Mouse (Mus musculus): ENCODE data around the gene Smg7. TPM values are rescaled to one million over a fixed set of nuclear protein-coding genes. Genes with fewer than 3 reads are reported as not detected.

Smg7 gene
- total and polyA plus RNA-seq, 3 experiments: 32.1 to 53.9 (median 52.4) TPM

- no peak for DNase-seq (ENCODE audit: low read depth, low spot score)
- no peaks in the 10 kb centered on the region for H3K27me3 ChIP-seq (ENCODE audit: control insufficient read depth in 1 of 2, insufficient read depth in 2 of 2, low read length in 2 of 2)
- H3K27ac ChIP-seq (ENCODE audit: control insufficient read depth, low read depth, low read length): no peak overlapping the region
- H3K36me3 ChIP-seq (ENCODE audit: control insufficient read depth in 1 of 2, insufficient read depth in 2 of 2, low read length in 2 of 2): peaks cover 0 to 3% of the 10 kb centered on the region in 2 experiments; a peak in 2 of 4 replicates
- no peaks in the 10 kb centered on the region for H3K79me2 ChIP-seq (ENCODE audit: control insufficient read depth, insufficient read depth, low read length, poor library complexity)
- H3K9me3 ChIP-seq (replicated peaks; ENCODE audit: insufficient read depth, low read length): no peaks in the 10 kb centered on the region
- no peak overlapping the region for H3K9ac ChIP-seq (ENCODE audit: control insufficient read depth, low read depth, low read length, poor library complexity, severe bottlenecking)
- TF ChIP-seq TBP (IDR thresholded peaks at IDR 0.05; ENCODE audit: low read depth, low read length) (no peak), RAD21 (IDR thresholded peaks at IDR 0.05; ENCODE audit: low read depth, low read length) (no peak), NRF1 (IDR thresholded peaks at IDR 0.05; ENCODE audit: insufficient read depth, low read depth, low read length, poor library complexity, severe bottlenecking) (no peak), TAL1 (IDR thresholded peaks at IDR 0.05; ENCODE audit: low read length) (no peak), SMC3 (IDR thresholded peaks at IDR 0.05; ENCODE audit: low read depth, low read length) (no peak), E2F4 (IDR thresholded peaks at IDR 0.05; ENCODE audit: borderline replicate concordance, low read depth, low read length) (no peak), UBTF (IDR thresholded peaks at IDR 0.05; ENCODE audit: borderline replicate concordance, insufficient read depth, low read depth, low read length) (no peak), ETS1 (IDR thresholded peaks at IDR 0.05; ENCODE audit: low read depth, low read length) (no peak), EP300 (IDR thresholded peaks at IDR 0.05; ENCODE audit: low read depth in 1 of 2, low read length in 2 of 2) (no peak), GATA1 (IDR thresholded peaks at IDR 0.05; ENCODE audit: low read depth, low read length) (no peak), NELFE (IDR thresholded peaks at IDR 0.05; ENCODE audit: low read depth, low read length) (no peak)
- H3K4me3 ChIP-seq (ENCODE audit: control insufficient read depth in 1 of 2, insufficient read depth in 1 of 2, low read depth in 2 of 2, low read length in 2 of 2): no peak overlapping the region
- H3K4me1 ChIP-seq (ENCODE audit: control insufficient read depth in 1 of 2, insufficient read depth in 2 of 2, low read length in 2 of 2): no peaks in the 10 kb centered on the region
Measured at GRCm38 (mm10) chr1:152826446-152826845, 76.0 kb downstream of the Smg7 start.

- Histone ChIP-seq H3K79me2 (ENCODE audit: control insufficient read depth, insufficient read depth, low read length, poor library complexity) (no peaks in the 10 kb centered on the region), H3K9ac (ENCODE audit: control insufficient read depth, low read depth, low read length, poor library complexity, severe bottlenecking) (no peak overlapping the region), H3K27me3 (ENCODE audit: control insufficient read depth in 1 of 2, insufficient read depth in 2 of 2, low read length in 2 of 2) (no peaks in the 10 kb centered on the region), H3K4me1 (ENCODE audit: control insufficient read depth in 1 of 2, insufficient read depth in 2 of 2, low read length in 2 of 2) (no peaks in the 10 kb centered on the region), H3K4me3 (ENCODE audit: control insufficient read depth in 1 of 2, insufficient read depth in 1 of 2, low read depth in 2 of 2, low read length in 2 of 2) (no peak overlapping the region), H3K27ac (ENCODE audit: control insufficient read depth, low read depth, low read length) (no peak overlapping the region), H3K9me3 (replicated peaks; ENCODE audit: insufficient read depth, low read length) (no peaks in the 10 kb centered on the region), H3K36me3 (ENCODE audit: control insufficient read depth in 1 of 2, insufficient read depth in 2 of 2, low read length in 2 of 2) (peaks cover 0 to 3% of the 10 kb centered on the region in 2 experiments; a peak in 2 of 4 replicates)
- DNase-seq (ENCODE audit: low read depth, low spot score): no peak
- TF ChIP-seq CHD2 (IDR thresholded peaks at IDR 0.05; ENCODE audit: low read length) (no peak), ZKSCAN1 (IDR thresholded peaks at IDR 0.05; ENCODE audit: low read depth, low read length) (no peak), GABPA (IDR thresholded peaks at IDR 0.05; ENCODE audit: low read depth, low read length) (no peak), KAT2A (conservative IDR thresholded peaks at IDR 0.05; ENCODE audit: low read depth, low read length) (no peak), CTCF (IDR thresholded peaks at IDR 0.05 in 2 of 3, conservative IDR thresholded peaks at IDR 0.05 in 1 of 3; ENCODE audit: control insufficient read depth in 1 of 3, insufficient read depth in 1 of 3, low read depth in 2 of 3, low read length in 3 of 3, poor library complexity in 1 of 3, severe bottlenecking in 1 of 3) (no peak), HCFC1 (IDR thresholded peaks at IDR 0.05; ENCODE audit: low read depth, low read length) (no peak), ETS1 (IDR thresholded peaks at IDR 0.05; ENCODE audit: low read depth, low read length) (no peak), POLR2AphosphoS5 (IDR thresholded peaks at IDR 0.05; ENCODE audit: borderline replicate concordance, low read depth, low read length) (no peak), USF1 (IDR thresholded peaks at IDR 0.05; ENCODE audit: low read depth, low read length) (no peak)
Measured at GRCm38 (mm10) chr1:152824206-152824605, 78.2 kb downstream of the Smg7 start.

All from MEL (cell line).